Mouse (Mus musculus): Measurements from ENCODE around the gene Rrp9.

GRCm38 (mm10) chr9:106462430-106462800 is 13.3 kb upstream of the Rrp9 start:
- no peak for TF ChIP-seq POLR2A (IDR thresholded peaks at IDR 0.05; ENCODE audit: borderline replicate concordance, extremely low read depth, low read depth, low read length)
- TF ChIP-seq CTCF (IDR thresholded peaks at IDR 0.05; ENCODE audit: insufficient read depth, low read length) = no peak

All from lung, adult 2 months (tissue).